Mouse (Mus musculus): ENCODE measurements at regions not wholly inside any gene's neighbourhood (a gene's known extent, or its start where the extent isn't known, plus 50 kb on each side); places are given as distances from the start of the nearest gene placed in this dataset.
A peak's percentile ranks its signal among the peaks of the same experiment; 100 is the strongest.

DNA sequence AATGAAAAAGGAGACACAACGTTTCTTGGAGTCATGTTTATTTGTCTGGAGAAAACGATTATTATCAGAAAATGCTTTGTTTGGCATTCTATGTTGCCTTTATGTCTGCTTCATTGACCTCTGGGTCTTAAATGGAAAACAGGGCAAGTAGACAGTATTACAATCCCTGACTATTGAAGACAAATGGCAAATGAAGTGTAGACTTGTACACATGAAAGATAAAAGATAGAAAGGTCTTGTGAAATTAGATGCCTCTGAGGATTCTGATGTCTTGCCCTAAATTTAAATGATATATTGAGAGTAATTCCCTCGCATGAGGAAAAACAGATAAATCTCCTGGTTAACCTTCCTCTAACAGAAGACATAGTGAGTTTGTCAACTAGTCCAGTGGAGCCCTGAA lies 1186.7 kb downstream of the Slitrk1 start:
- ATAC-seq (ENCODE audit: low FRiP score, low TSS enrichment), result peak; percentile 64; the same call in 1 of the 2 replicates
- H3K4me2 ChIP-seq (replicated peaks; ENCODE audit: low read depth, low read length), result no peak overlapping the region
- no peak overlapping the region for H3K9ac ChIP-seq (ENCODE audit: low read depth, low read length)
- H3K27me3 ChIP-seq (ENCODE audit: control insufficient read depth, insufficient read depth, low read length), result no peaks in the 10 kb centered on the region
- 23% methylated on average over 3 of the region's 3 CpGs for WGBS
- no peaks in the 10 kb centered on the region for H3K9me3 ChIP-seq (ENCODE audit: control insufficient read depth, low read length)
- H3K4me1 ChIP-seq (ENCODE audit: control insufficient read depth, insufficient read depth, low read length), result no peaks in the 10 kb centered on the region
- no peaks in the 10 kb centered on the region for H3K36me3 ChIP-seq (ENCODE audit: control insufficient read depth, insufficient read depth, low read length)
- H3K4me3 ChIP-seq (ENCODE audit: low read length), result no peak overlapping the region
- no peak overlapping the region for H3K27ac ChIP-seq (ENCODE audit: low read depth, low read length)

DNA sequence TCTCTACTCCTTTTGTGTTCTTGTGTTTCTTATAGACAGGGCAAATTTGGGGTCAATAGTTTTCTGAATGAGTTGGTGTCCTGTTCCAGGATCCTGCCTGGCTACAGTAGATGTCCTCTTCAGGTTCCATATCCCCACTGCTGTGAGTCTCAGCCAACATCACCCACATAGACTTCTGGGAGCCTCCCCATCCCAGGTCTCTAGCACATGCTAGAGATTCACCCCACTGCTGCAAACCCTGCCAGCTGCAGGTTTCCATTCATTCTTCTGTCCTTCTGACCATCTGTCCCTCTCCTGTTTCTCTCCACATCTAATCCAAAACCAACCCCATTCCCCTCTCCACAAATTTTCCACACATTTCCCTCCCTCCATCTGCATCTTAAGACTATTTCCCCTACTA lies 1225.6 kb downstream of the Slitrk1 start:
- no peak overlapping the region for H3K27ac ChIP-seq (ENCODE audit: low read depth, low read length)
- H3K4me3 ChIP-seq (ENCODE audit: low read length), result no peak overlapping the region
- no peaks in the 10 kb centered on the region for H3K4me1 ChIP-seq (ENCODE audit: control insufficient read depth, insufficient read depth, low read length)
- H3K36me3 ChIP-seq (ENCODE audit: control insufficient read depth, insufficient read depth, low read length), result no peaks in the 10 kb centered on the region
- no peak overlapping the region for H3K4me2 ChIP-seq (replicated peaks; ENCODE audit: low read depth, low read length)
- no peaks in the 10 kb centered on the region for H3K27me3 ChIP-seq (ENCODE audit: control insufficient read depth, insufficient read depth, low read length)
- no peaks in the 10 kb centered on the region for H3K9me3 ChIP-seq (ENCODE audit: control insufficient read depth, low read length)
- H3K9ac ChIP-seq (ENCODE audit: low read depth, low read length), result no peak overlapping the region
- no peak for ATAC-seq (ENCODE audit: low FRiP score, low TSS enrichment)

DNA sequence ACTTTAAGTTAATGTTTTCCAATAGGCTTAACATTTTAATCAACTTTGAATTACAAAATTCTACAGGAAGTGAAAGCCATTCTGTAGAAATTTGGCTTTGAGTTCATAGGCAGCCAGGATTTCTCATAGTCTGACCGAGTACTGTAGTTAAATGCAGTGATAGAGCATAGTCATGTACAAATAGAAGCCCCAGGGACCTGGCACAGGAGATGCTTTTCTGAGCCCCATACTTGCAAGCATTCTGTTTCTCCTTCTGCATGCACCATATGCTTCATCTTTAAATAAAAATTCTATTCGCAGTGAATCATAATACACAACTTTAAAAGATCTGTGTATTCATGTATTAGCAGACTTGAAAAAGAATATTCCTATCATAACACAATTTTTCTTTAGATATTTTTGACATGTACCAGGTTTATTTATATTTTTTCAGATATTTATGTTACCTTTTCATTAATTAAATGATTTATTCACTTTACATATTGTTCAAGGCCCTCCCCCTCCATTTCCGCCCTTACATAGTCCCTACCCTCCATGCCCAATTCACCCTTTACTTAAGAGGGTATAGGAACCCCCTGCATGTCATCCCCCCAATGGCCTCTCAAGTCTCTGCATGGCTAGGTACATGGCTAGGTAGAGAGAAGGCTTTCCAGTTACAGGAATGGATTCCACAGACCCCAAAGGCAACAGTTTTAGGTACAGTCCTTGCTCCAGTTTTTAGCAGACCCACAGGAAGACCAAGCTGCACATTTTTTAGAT lies 1226.5 kb downstream of the Slitrk1 start:
- H3K27ac ChIP-seq (ENCODE audit: low read depth, low read length), result no peak overlapping the region
- 98% methylated on average over 3 of the region's 3 CpGs for WGBS
- no peak for ATAC-seq (ENCODE audit: low FRiP score, low TSS enrichment)

DNA sequence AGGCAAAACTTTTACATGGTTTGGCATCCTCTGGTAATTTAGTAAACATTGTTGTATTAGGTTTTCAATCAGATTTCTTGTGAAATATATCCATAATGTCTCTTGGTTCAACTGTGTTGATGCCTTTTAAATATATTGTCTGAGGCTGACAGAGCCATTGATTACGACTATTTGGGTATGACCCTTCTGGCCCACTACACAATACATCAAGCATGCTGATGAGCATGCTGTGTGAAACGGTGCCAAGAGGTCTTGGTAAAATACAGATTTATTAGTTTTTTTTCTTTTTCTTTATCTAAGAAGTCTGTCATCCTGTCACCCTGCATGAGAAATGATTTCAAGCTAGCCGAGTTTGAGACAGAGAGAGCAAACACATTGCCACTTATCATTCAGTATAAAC lies 1257.4 kb downstream of the Slitrk1 start:
- no peak overlapping the region for H3K4me3 ChIP-seq (ENCODE audit: low read length)
- no peak overlapping the region for H3K4me2 ChIP-seq (replicated peaks; ENCODE audit: low read depth, low read length)
- no peaks in the 10 kb centered on the region for H3K4me1 ChIP-seq (ENCODE audit: control insufficient read depth, insufficient read depth, low read length)
- no peak overlapping the region for H3K27ac ChIP-seq (ENCODE audit: low read depth, low read length)
- no peaks in the 10 kb centered on the region for H3K9me3 ChIP-seq (ENCODE audit: control insufficient read depth, low read length)
- ATAC-seq (ENCODE audit: low FRiP score, low TSS enrichment), result no peak
- no peak overlapping the region for H3K9ac ChIP-seq (ENCODE audit: low read depth, low read length)
- 36% methylated on average over 3 of the region's 3 CpGs for WGBS
- no peaks in the 10 kb centered on the region for H3K36me3 ChIP-seq (ENCODE audit: control insufficient read depth, insufficient read depth, low read length)
- H3K27me3 ChIP-seq (ENCODE audit: control insufficient read depth, insufficient read depth, low read length), result no peaks in the 10 kb centered on the region

More for the DNA sequence above, 1226.5 kb downstream of the Slitrk1 start:
- H3K9me3 ChIP-seq (ENCODE audit: control insufficient read depth, low read length), result no peaks in the 10 kb centered on the region
- no peak overlapping the region for H3K4me3 ChIP-seq (ENCODE audit: low read length)
- no peaks in the 10 kb centered on the region for H3K36me3 ChIP-seq (ENCODE audit: control insufficient read depth, insufficient read depth, low read length)
- no peaks in the 10 kb centered on the region for H3K4me1 ChIP-seq (ENCODE audit: control insufficient read depth, insufficient read depth, low read length)
- H3K4me2 ChIP-seq (replicated peaks; ENCODE audit: low read depth, low read length), result no peak overlapping the region
- H3K27me3 ChIP-seq (ENCODE audit: control insufficient read depth, insufficient read depth, low read length), result no peaks in the 10 kb centered on the region
- H3K9ac ChIP-seq (ENCODE audit: low read depth, low read length), result no peak overlapping the region

- no peaks in the 10 kb centered on the region for H3K27me3 ChIP-seq (ENCODE audit: control insufficient read depth, insufficient read depth, low read length)
- no peak overlapping the region for H3K27ac ChIP-seq (ENCODE audit: low read depth, low read length)
- no peak overlapping the region for H3K9ac ChIP-seq (ENCODE audit: low read depth, low read length)
- no peak overlapping the region for H3K4me2 ChIP-seq (replicated peaks; ENCODE audit: low read depth, low read length)
- no peaks in the 10 kb centered on the region for H3K36me3 ChIP-seq (ENCODE audit: control insufficient read depth, insufficient read depth, low read length)
- no peaks in the 10 kb centered on the region for H3K9me3 ChIP-seq (ENCODE audit: control insufficient read depth, low read length)
- H3K4me3 ChIP-seq (ENCODE audit: low read length), result no peak overlapping the region
- no peaks in the 10 kb centered on the region for H3K4me1 ChIP-seq (ENCODE audit: control insufficient read depth, insufficient read depth, low read length)
- 96% methylated on average over 5 of the region's 5 CpGs for WGBS
- no peak for ATAC-seq (ENCODE audit: low FRiP score, low TSS enrichment)
These were observed 1298.5 kb downstream of the Slitrk1 start for GRCm38 (mm10) chr14:107615466-107615865.

- no peaks in the 10 kb centered on the region for H3K36me3 ChIP-seq (ENCODE audit: control insufficient read depth, insufficient read depth, low read length)
- H3K9me3 ChIP-seq (ENCODE audit: control insufficient read depth, low read length), result no peaks in the 10 kb centered on the region
- no peak for ATAC-seq (ENCODE audit: low FRiP score, low TSS enrichment)
- WGBS, result 41% methylated on average over 1 of the region's 1 CpGs
- no peak overlapping the region for H3K9ac ChIP-seq (ENCODE audit: low read depth, low read length)
- no peak overlapping the region for H3K4me2 ChIP-seq (replicated peaks; ENCODE audit: low read depth, low read length)
- no peaks in the 10 kb centered on the region for H3K27me3 ChIP-seq (ENCODE audit: control insufficient read depth, insufficient read depth, low read length)
- no peaks in the 10 kb centered on the region for H3K4me1 ChIP-seq (ENCODE audit: control insufficient read depth, insufficient read depth, low read length)
- no peak overlapping the region for H3K4me3 ChIP-seq (ENCODE audit: low read length)
- no peak overlapping the region for H3K27ac ChIP-seq (ENCODE audit: low read depth, low read length)
These were observed 1299.6 kb downstream of the Slitrk1 start for GRCm38 (mm10) chr14:107614348-107614747.

GRCm38 (mm10) chr14:107603198-107603597 lies 1310.8 kb downstream of the Slitrk1 start:
- Histone ChIP-seq H3K9ac (ENCODE audit: low read depth, low read length) (no peak overlapping the region), H3K36me3 (ENCODE audit: control insufficient read depth, insufficient read depth, low read length) (no peaks in the 10 kb centered on the region), H3K4me3 (ENCODE audit: low read length) (no peak overlapping the region), H3K27me3 (ENCODE audit: control insufficient read depth, insufficient read depth, low read length) (no peaks in the 10 kb centered on the region), H3K4me2 (replicated peaks; ENCODE audit: low read depth, low read length) (no peak overlapping the region), H3K9me3 (ENCODE audit: control insufficient read depth, low read length) (no peaks in the 10 kb centered on the region), H3K27ac (ENCODE audit: low read depth, low read length) (no peak overlapping the region), H3K4me1 (ENCODE audit: control insufficient read depth, insufficient read depth, low read length) (no peaks in the 10 kb centered on the region)
- no peak for ATAC-seq (ENCODE audit: low FRiP score, low TSS enrichment)
- WGBS, result 79% methylated on average over 1 of the region's 1 CpGs

DNA sequence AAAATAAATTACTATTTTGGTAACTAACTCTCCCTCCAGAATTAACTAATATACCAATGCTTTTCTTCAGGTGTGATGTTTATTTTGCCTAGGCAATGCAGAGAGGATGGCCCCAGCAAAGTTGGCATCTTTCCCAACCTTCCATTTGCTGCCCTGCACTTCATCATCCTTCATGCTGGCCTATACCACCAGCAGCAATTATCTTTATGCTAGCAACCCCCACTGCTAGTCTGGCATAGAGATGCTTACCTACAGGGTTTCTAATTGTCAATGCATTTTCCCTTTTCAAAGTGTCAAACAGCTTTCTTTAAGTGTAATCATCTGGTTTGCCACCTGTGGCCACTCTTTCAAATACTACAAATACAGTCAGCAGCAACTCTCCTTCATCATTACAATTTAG lies 1327.2 kb downstream of the Slitrk1 start:
- H3K27me3 ChIP-seq (ENCODE audit: control insufficient read depth, insufficient read depth, low read length), result no peaks in the 10 kb centered on the region
- ATAC-seq (ENCODE audit: low FRiP score, low TSS enrichment), result no peak
- no peaks in the 10 kb centered on the region for H3K9me3 ChIP-seq (ENCODE audit: control insufficient read depth, low read length)

GRCm38 (mm10) chr14:107584252-107584651 lies 1329.7 kb downstream of the Slitrk1 start:
- Histone ChIP-seq H3K27ac (ENCODE audit: low read depth, low read length) (no peak overlapping the region), H3K4me1 (ENCODE audit: control insufficient read depth, insufficient read depth, low read length) (no peaks in the 10 kb centered on the region), H3K4me2 (replicated peaks; ENCODE audit: low read depth, low read length) (no peak overlapping the region), H3K4me3 (ENCODE audit: low read length) (no peak overlapping the region), H3K36me3 (ENCODE audit: control insufficient read depth, insufficient read depth, low read length) (no peaks in the 10 kb centered on the region), H3K9ac (ENCODE audit: low read depth, low read length) (no peak overlapping the region), H3K27me3 (ENCODE audit: control insufficient read depth, insufficient read depth, low read length) (no peaks in the 10 kb centered on the region), H3K9me3 (ENCODE audit: control insufficient read depth, low read length) (no peaks in the 10 kb centered on the region)
- WGBS, result 76% methylated on average over 2 of the region's 2 CpGs
- ATAC-seq (ENCODE audit: low FRiP score, low TSS enrichment), result no peak

More for the DNA sequence above, 1327.2 kb downstream of the Slitrk1 start:
- no peak overlapping the region for H3K4me3 ChIP-seq (ENCODE audit: low read length)
- no peak overlapping the region for H3K27ac ChIP-seq (ENCODE audit: low read depth, low read length)
- H3K9ac ChIP-seq (ENCODE audit: low read depth, low read length), result no peak overlapping the region
- H3K4me2 ChIP-seq (replicated peaks; ENCODE audit: low read depth, low read length), result no peak overlapping the region
- no peaks in the 10 kb centered on the region for H3K4me1 ChIP-seq (ENCODE audit: control insufficient read depth, insufficient read depth, low read length)
- no peaks in the 10 kb centered on the region for H3K36me3 ChIP-seq (ENCODE audit: control insufficient read depth, insufficient read depth, low read length)
